Mouse (Mus musculus): ENCODE measurements around the gene Vmn1r127.
"Not testable (repeated sequence)": the region's sequence is repeated elsewhere in the genome, so short reads cannot be mapped to it uniquely, and the experiment has no call there.

The Vmn1r127 gene

GRCm38 (mm10) chr7:21319761-21320160, at the start of gene Vmn1r127:
Vmn1r127 (minus strand) TSS chr7:21319861.
- not testable (repeated sequence) for DNase-seq (ENCODE audit: extremely low read depth, low read depth, low spot score)

- not testable (repeated sequence) for DNase-seq (ENCODE audit: extremely low read depth, low read depth, low spot score)
Observed at GRCm38 (mm10) chr7:21361191-21361590, 41.5 kb upstream of the Vmn1r127 start, which contains the start of gene Vmn1r129. Vmn1r129 (minus strand) TSS chr7:21361291.

- not testable (repeated sequence) for DNase-seq (ENCODE audit: extremely low read depth, low read depth, low spot score)
Observed at GRCm38 (mm10) chr7:21349073-21349472, 29.4 kb upstream of the Vmn1r127 start, which contains the start of gene Vmn1r128. Vmn1r128 (plus strand) TSS chr7:21349373.

- DNase-seq (ENCODE audit: extremely low read depth, low read depth, low spot score) = not testable (repeated sequence)
Observed at GRCm38 (mm10) chr7:21301367-21301766, 18.3 kb downstream of the Vmn1r127 start, which contains the start of gene Vmn1r126. Vmn1r126 (minus strand) TSS chr7:21301467.

GRCm38 (mm10) chr7:21271879-21272278, 47.8 kb downstream of the Vmn1r127 start, which contains the start of gene Vmn1r125:
Vmn1r125 (plus strand) TSS chr7:21272179.
- DNase-seq (ENCODE audit: extremely low read depth, low read depth, low spot score) = not testable (repeated sequence)
